Mouse (Mus musculus) megakaryocyte, adult 5-6 weeks (primary cell): ENCODE data around the gene Med20. TPM values are rescaled to one million over a fixed set of nuclear protein-coding genes. Genes with fewer than 3 reads are reported as not detected.

Experiments used
- ATAC-seq: 2 replicates; pipeline ENCODE4 v1.8.0; 2016; ENCODE audit warnings: mild to moderate bottlenecking, inconsistent platforms; ENCODE audit not compliant: poor library complexity, severe bottlenecking
- total RNA-seq, 2 experiments: library from RNA; stranded (forward) in 1 of 2; stranded (reverse) in 1 of 2; fragments of 153-499, 151-499 nt in 1 of 2; fragments of 221-1000, 200-1000 nt in 1 of 2; gene quantifications; 2 replicates each; pipeline versions ENCODE4 v1.2.3 to v1.2.4; 2015 to 2017

Gene Med20
- total RNA-seq, 2 experiments from 2014 or later: 18.2 to 32.2 TPM

DNA sequence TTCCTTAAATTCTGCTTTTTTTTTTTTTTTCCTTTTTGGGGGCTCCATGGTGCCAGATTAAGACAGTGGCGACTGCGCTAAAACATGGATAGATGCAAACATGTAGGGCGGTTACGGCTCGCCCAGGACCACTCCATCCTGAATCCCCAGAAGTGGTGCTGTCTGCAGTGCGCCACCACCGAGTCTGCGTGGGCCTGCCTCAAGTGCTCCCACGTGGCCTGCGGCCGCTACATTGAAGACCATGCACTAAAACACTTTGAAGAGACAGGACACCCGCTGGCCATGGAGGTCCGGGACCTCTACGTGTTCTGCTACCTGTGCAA is 60.6 kb downstream of the Med20 start:
- no peak for ATAC-seq

DNA sequence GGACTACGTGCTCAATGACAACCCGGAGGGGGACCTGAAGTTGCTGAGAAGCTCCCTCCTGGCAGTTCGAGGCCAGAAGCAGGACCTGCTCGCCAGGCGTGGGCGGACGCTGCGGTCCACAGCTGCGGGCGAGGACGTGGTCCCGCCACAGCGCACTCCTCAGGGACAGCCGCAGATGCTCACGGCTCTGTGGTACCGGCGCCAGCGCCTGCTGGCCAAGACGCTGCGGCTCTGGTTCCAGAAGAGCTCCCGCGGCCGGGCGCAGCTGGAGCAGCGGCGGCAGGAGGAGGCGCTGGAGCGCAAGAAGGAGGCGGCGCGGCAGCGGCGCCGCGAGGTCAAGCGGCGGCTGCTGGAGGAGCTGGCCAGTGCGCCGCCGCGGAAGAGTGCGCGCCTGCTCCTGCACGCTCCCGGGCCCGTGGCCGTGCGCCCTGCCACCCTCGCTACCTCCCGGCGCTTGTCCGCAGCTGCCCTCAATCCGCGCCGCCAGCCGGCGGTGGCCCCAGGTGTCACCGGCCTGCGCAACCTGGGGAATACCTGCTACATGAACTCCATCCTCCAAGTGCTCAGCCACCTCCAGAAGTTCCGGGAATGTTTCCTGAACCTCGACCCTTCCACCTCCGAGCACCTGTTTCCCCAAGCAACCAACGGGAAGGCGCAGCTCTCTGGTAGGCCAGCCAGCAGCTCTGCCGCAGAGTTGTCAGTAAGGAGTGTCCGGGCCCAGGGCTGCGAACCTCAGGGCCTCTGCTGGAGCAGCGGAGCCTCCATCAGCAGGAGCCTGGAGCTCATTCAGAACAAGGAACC is 61.1 kb downstream of the Med20 start:
- ATAC-seq: no peak

Other genes starting within 250 kb of the Med20 start
- 30.9 and 34.0 TPM in 2 replicates for gene Mrps10, start 242.7 kb upstream of the Med20 start, total RNA-seq (2015)
- gene Mrps10, start 242.7 kb upstream of the Med20 start, total RNA-seq (2017): 21.7 and 23.9 TPM in 2 replicates
- gene Guca1b, start 226.2 kb upstream of the Med20 start, total RNA-seq (2015): 1.0 and 1.5 TPM in 2 replicates
- gene Guca1b, start 226.2 kb upstream of the Med20 start, total RNA-seq (2017): 0.15 and 0.61 TPM in 2 replicates
- gene Guca1a, start 211.0 kb upstream of the Med20 start, total RNA-seq (2015): 6.3 and 7.0 TPM in 2 replicates
- gene Guca1a, start 211.0 kb upstream of the Med20 start, total RNA-seq (2017): 1.3 and 1.4 TPM in 2 replicates
- gene AI661453, start 175.0 kb upstream of the Med20 start, total RNA-seq (2015): 0.25 and 0.38 TPM in 2 replicates
- 0.16 TPM in 1 of 2 replicates, not detected in the other for gene AI661453, start 175.0 kb upstream of the Med20 start, total RNA-seq (2017)
- not detected in 2 replicates for gene 1700001C19Rik, start 174.2 kb upstream of the Med20 start, total RNA-seq (2015)
- not detected in 2 replicates for gene 1700001C19Rik, start 174.2 kb upstream of the Med20 start, total RNA-seq (2017)
- 16.3 and 19.3 TPM in 2 replicates for gene Taf8, start 109.3 kb upstream of the Med20 start, total RNA-seq (2015)
- gene Taf8, start 109.3 kb upstream of the Med20 start, total RNA-seq (2017): 44.0 and 57.5 TPM in 2 replicates
- 315 and 324 TPM in 2 replicates for gene Ccnd3, start 106.5 kb upstream of the Med20 start, total RNA-seq (2015)
- 155 and 184 TPM in 2 replicates for gene Ccnd3, start 106.5 kb upstream of the Med20 start, total RNA-seq (2017)
- gene Bysl, start 90 bp upstream of the Med20 start, total RNA-seq (2015): 4.8 and 5.6 TPM in 2 replicates
- 6.4 and 7.3 TPM in 2 replicates for gene Bysl, start 90 bp upstream of the Med20 start, total RNA-seq (2017)
- gene Gm20517, start within 50 bp of the Med20 start, total RNA-seq (2015): 0.49 and 2.4 TPM in 2 replicates
- gene Gm20517, start within 50 bp of the Med20 start, total RNA-seq (2017): 1.7 and 2.3 TPM in 2 replicates
- 3.9 and 5.1 TPM in 2 replicates for gene Usp49, start 19.1 kb downstream of the Med20 start, total RNA-seq (2015)
- gene Usp49, start 19.1 kb downstream of the Med20 start, total RNA-seq (2017): 4.2 and 5.3 TPM in 2 replicates
- gene Tomm6, start 76.8 kb downstream of the Med20 start, total RNA-seq (2015): 142 and 150 TPM in 2 replicates
- 38.6 and 44.1 TPM in 2 replicates for gene Tomm6, start 76.8 kb downstream of the Med20 start, total RNA-seq (2017)
- 0.71 TPM in 1 of 2 replicates, not detected in the other for gene Frs3, start 77.4 kb downstream of the Med20 start, total RNA-seq (2015)
- gene Frs3, start 77.4 kb downstream of the Med20 start, total RNA-seq (2017): 0.12 and 0.15 TPM in 2 replicates
- gene Gm21981, start 82.9 kb downstream of the Med20 start, total RNA-seq (2015): not detected in 2 replicates
- not detected in 2 replicates for gene Gm21981, start 82.9 kb downstream of the Med20 start, total RNA-seq (2017)
- gene Prickle4, start 83.2 kb downstream of the Med20 start, total RNA-seq (2015): 0.16 TPM in 1 of 2 replicates, not detected in the other
- 1.1 TPM in 1 of 2 replicates, not detected in the other for gene Prickle4, start 83.2 kb downstream of the Med20 start, total RNA-seq (2017)
- gene Pgc, start 115.3 kb downstream of the Med20 start, total RNA-seq (2015): not detected in 2 replicates
- gene Pgc, start 115.3 kb downstream of the Med20 start, total RNA-seq (2017): not detected in 2 replicates
- 31.0 and 31.7 TPM in 2 replicates for gene Tfeb, start 125.4 kb downstream of the Med20 start, total RNA-seq (2015)
- gene Tfeb, start 125.4 kb downstream of the Med20 start, total RNA-seq (2017): 38.5 and 39.9 TPM in 2 replicates
- not detected in 2 replicates for gene Mdfi, start 223.1 kb downstream of the Med20 start, total RNA-seq (2015)
- not detected in 2 replicates for gene Mdfi, start 223.1 kb downstream of the Med20 start, total RNA-seq (2017)